Mouse (Mus musculus): ENCODE results near the gene Ripor2.

- TF ChIP-seq CTCF (IDR thresholded peaks at IDR 0.05; ENCODE audit: borderline replicate concordance, extremely low read depth, insufficient read depth, insufficient read length) (no peak), POLR2A (IDR thresholded peaks at IDR 0.05; ENCODE audit: borderline replicate concordance, extremely low read depth, insufficient read depth, insufficient read length, poor library complexity, severe bottlenecking) (no peak)
Measured at GRCm38 (mm10) chr13:24569066-24569465, 12.9 kb upstream of the Ripor2 start.
